Mouse (Mus musculus): ENCODE measurements around the gene Plekhh2. TPM values are rescaled to one million over a fixed set of nuclear protein-coding genes. Genes with fewer than 3 reads are reported as not detected.

Plekhh2 gene
- polyA plus RNA-seq, 1 experiment from 2014 or later: 0.31 TPM

GRCm38 (mm10) chr17:84573940-84574339 is 62.2 kb downstream of the Plekhh2 start:
- no peak for DNase-seq
- H3K27ac ChIP-seq (ENCODE audit: low read depth): no peak overlapping the region
- no peaks in the 10 kb centered on the region for H3K9me3 ChIP-seq (ENCODE audit: low read length)
- 70% methylated on average over 5 of the region's 5 CpGs for WGBS (ENCODE audit: insufficient replicate concordance)
- no peak overlapping the region for H3K4me2 ChIP-seq (ENCODE audit: low read depth, low read length)
- H3K4me1 ChIP-seq (ENCODE audit: insufficient read depth): no peaks in the 10 kb centered on the region; the same call in 1 of the 2 replicates
- no peaks in the 10 kb centered on the region for H3K36me3 ChIP-seq (replicated peaks; ENCODE audit: insufficient read depth, low read length)
- no peaks in the 10 kb centered on the region for H3K27me3 ChIP-seq (ENCODE audit: insufficient read depth, low read length)
- ATAC-seq: no peak
- H3K9ac ChIP-seq (replicated peaks): no peak overlapping the region
- TF ChIP-seq CTCF (IDR thresholded peaks at IDR 0.05; ENCODE audit: low read depth) (no peak), EP300 (IDR thresholded peaks at IDR 0.05; ENCODE audit: low read depth) (no peak)
- H3K4me3 ChIP-seq (ENCODE audit: low read depth, low read length): no peak overlapping the region

- H3K36me3 ChIP-seq (replicated peaks; ENCODE audit: insufficient read depth, low read length): no peaks in the 10 kb centered on the region
- WGBS (ENCODE audit: insufficient replicate concordance): 85% methylated on average over 5 of the region's 5 CpGs
- no peaks in the 10 kb centered on the region; the same call in 1 of the 2 replicates for H3K4me1 ChIP-seq (ENCODE audit: insufficient read depth)
Measured at GRCm38 (mm10) chr17:84575108-84575507, 63.4 kb downstream of the Plekhh2 start.

GRCm38 (mm10) chr17:84576621-84577293 is 65.1 kb downstream of the Plekhh2 start:
- H3K9me3 ChIP-seq (ENCODE audit: low read length): no peaks in the 10 kb centered on the region
- H3K4me1 ChIP-seq (ENCODE audit: insufficient read depth): no peaks in the 10 kb centered on the region; the same call in 1 of the 2 replicates
- H3K9ac ChIP-seq (replicated peaks): no peak overlapping the region
- WGBS (ENCODE audit: insufficient replicate concordance): 62% methylated on average over 16 of the region's 16 CpGs
- ATAC-seq (no peak), DNase-seq (no peak)
- no peaks in the 10 kb centered on the region for H3K36me3 ChIP-seq (replicated peaks; ENCODE audit: insufficient read depth, low read length)
- no peaks in the 10 kb centered on the region for H3K27me3 ChIP-seq (ENCODE audit: insufficient read depth, low read length)
- no peak overlapping the region for H3K4me3 ChIP-seq (ENCODE audit: low read depth, low read length)
- H3K27ac ChIP-seq (ENCODE audit: low read depth): no peak overlapping the region
- no peak overlapping the region for H3K4me2 ChIP-seq (ENCODE audit: low read depth, low read length)
- TF ChIP-seq CTCF (IDR thresholded peaks at IDR 0.05; ENCODE audit: low read depth): no peak
- TF ChIP-seq EP300 (IDR thresholded peaks at IDR 0.05; ENCODE audit: low read depth): no peak

More at GRCm38 (mm10) chr17:84575108-84575507, 63.4 kb downstream of the Plekhh2 start:
- Histone ChIP-seq H3K27me3 (ENCODE audit: insufficient read depth, low read length) (no peaks in the 10 kb centered on the region), H3K27ac (ENCODE audit: low read depth) (no peak overlapping the region), H3K4me2 (ENCODE audit: low read depth, low read length) (no peak overlapping the region), H3K4me3 (ENCODE audit: low read depth, low read length) (no peak overlapping the region), H3K9ac (replicated peaks) (no peak overlapping the region), H3K9me3 (ENCODE audit: low read length) (no peaks in the 10 kb centered on the region)
- ATAC-seq (no peak), DNase-seq (no peak)
- TF ChIP-seq EP300 (IDR thresholded peaks at IDR 0.05; ENCODE audit: low read depth) (no peak), CTCF (IDR thresholded peaks at IDR 0.05; ENCODE audit: low read depth) (no peak)

GRCm38 (mm10) chr17:84579249-84579648 is 67.6 kb downstream of the Plekhh2 start:
- 51% methylated on average over 8 of the region's 8 CpGs for WGBS (ENCODE audit: insufficient replicate concordance)

GRCm38 (mm10) chr17:84579817-84580216 is 68.1 kb downstream of the Plekhh2 start:
- H3K4me1 ChIP-seq (ENCODE audit: insufficient read depth): no peaks in the 10 kb centered on the region
- H3K9me3 ChIP-seq (ENCODE audit: low read length): no peaks in the 10 kb centered on the region
- WGBS (ENCODE audit: insufficient replicate concordance): 78% methylated on average over 10 of the region's 10 CpGs
- no peak for DNase-seq
- no peak overlapping the region for H3K27ac ChIP-seq (ENCODE audit: low read depth)
- no peaks in the 10 kb centered on the region for H3K36me3 ChIP-seq (replicated peaks; ENCODE audit: insufficient read depth, low read length)
- no peak overlapping the region for H3K4me2 ChIP-seq (ENCODE audit: low read depth, low read length)
- no peaks in the 10 kb centered on the region for H3K27me3 ChIP-seq (ENCODE audit: insufficient read depth, low read length)
- H3K4me3 ChIP-seq (ENCODE audit: low read depth, low read length): no peak overlapping the region
- no peak for ATAC-seq
- H3K9ac ChIP-seq (replicated peaks): no peak overlapping the region
- TF ChIP-seq CTCF (IDR thresholded peaks at IDR 0.05; ENCODE audit: low read depth) (no peak), EP300 (IDR thresholded peaks at IDR 0.05; ENCODE audit: low read depth) (no peak)

More at GRCm38 (mm10) chr17:84579249-84579648, 67.6 kb downstream of the Plekhh2 start:
- TF ChIP-seq EP300 (IDR thresholded peaks at IDR 0.05; ENCODE audit: low read depth) (no peak), CTCF (IDR thresholded peaks at IDR 0.05; ENCODE audit: low read depth) (no peak)
- Histone ChIP-seq H3K4me2 (ENCODE audit: low read depth, low read length) (no peak overlapping the region), H3K4me1 (ENCODE audit: insufficient read depth) (no peaks in the 10 kb centered on the region), H3K27me3 (ENCODE audit: insufficient read depth, low read length) (no peaks in the 10 kb centered on the region), H3K36me3 (replicated peaks; ENCODE audit: insufficient read depth, low read length) (no peaks in the 10 kb centered on the region), H3K27ac (ENCODE audit: low read depth) (no peak overlapping the region), H3K9ac (replicated peaks) (no peak overlapping the region), H3K4me3 (ENCODE audit: low read depth, low read length) (no peak overlapping the region), H3K9me3 (ENCODE audit: low read length) (no peaks in the 10 kb centered on the region)
- DNase-seq: no peak
- no peak for ATAC-seq

- 70% methylated on average over 8 of the region's 8 CpGs for WGBS (ENCODE audit: insufficient replicate concordance)
- no peak overlapping the region for H3K27ac ChIP-seq (ENCODE audit: low read depth)
- no peak overlapping the region for H3K9ac ChIP-seq (replicated peaks)
- H3K36me3 ChIP-seq (replicated peaks; ENCODE audit: insufficient read depth, low read length): no peaks in the 10 kb centered on the region
- ATAC-seq (no peak), DNase-seq (no peak)
- no peaks in the 10 kb centered on the region for H3K27me3 ChIP-seq (ENCODE audit: insufficient read depth, low read length)
- no peaks in the 10 kb centered on the region for H3K4me1 ChIP-seq (ENCODE audit: insufficient read depth)
- no peaks in the 10 kb centered on the region for H3K9me3 ChIP-seq (ENCODE audit: low read length)
- TF ChIP-seq EP300 (IDR thresholded peaks at IDR 0.05; ENCODE audit: low read depth) (no peak), CTCF (IDR thresholded peaks at IDR 0.05; ENCODE audit: low read depth) (no peak)
- no peak overlapping the region for H3K4me3 ChIP-seq (ENCODE audit: low read depth, low read length)
- H3K4me2 ChIP-seq (ENCODE audit: low read depth, low read length): no peak overlapping the region
Measured at GRCm38 (mm10) chr17:84580821-84581220, 69.1 kb downstream of the Plekhh2 start.
